7 mouse cellular contexts compared by ENCODE assay signal in genomic region chr11:121201436-121202198, GRCm38 (mm10). TPM values are rescaled to one million over a fixed set of nuclear protein-coding genes. Genes with fewer than 3 reads are reported as not detected.
A peak's percentile ranks its signal among the peaks of the same experiment; 100 is the strongest.
DNase-seq lines count a peak whose midpoint lies in the region; ATAC-seq and TF ChIP-seq lines count a peak whose summit lies in the region.

No protein-coding gene starts in this region.

- H3K4me3 ChIP-seq in CH12.LX (replicated peaks in 1 of 3; ENCODE audit: low read depth in 2 of 3, low read length in 2 of 3, poor library complexity in 1 of 3) = no peak overlapping the region

- TF ChIP-seq CTCF in CH12.LX (conservative IDR thresholded peaks at IDR 0.05 in 1 of 2, IDR thresholded peaks at IDR 0.05 in 1 of 2; ENCODE audit: low read depth in 2 of 2, low read length in 2 of 2) = peak; percentile 50 to 85

- dilution Hi-C loops in CH12.LX (cut with MboI; ENCODE audit: extremely low pct_ligation_motif_present, extremely low pct_unique_long_range_greater_than_20kb, low sequenced_read_pairs) = no loop called here

- no peak overlapping the region for H3K27ac ChIP-seq in CH12.LX (ENCODE audit: insufficient read depth, low read depth)

- peak; percentile 52 for DNase-seq in layer of hippocampus, adult 11-12 months (ENCODE audit: low spot score)
- DNase-seq in layer of hippocampus, adult 9-10 months (ENCODE audit: low spot score) = no peak
- DNase-seq in CH12.LX (ENCODE audit: extremely low read depth) (peak; percentile 72), MN1 (ENCODE audit: low spot score) (peak; percentile 87)
- DNase-seq in fibroblast of lung, adult 2 months (ENCODE audit: low read depth) = peak; percentile 36
- peak; percentile 34 for DNase-seq in mesoderm, embryonic 11.5 days (ENCODE audit: low read depth, low spot score)

- H3K9me3 ChIP-seq in CH12.LX (replicated peaks; ENCODE audit: low read length) = no peaks in the 10 kb centered on the region

- H3K36me3 ChIP-seq in CH12.LX (replicated peaks in 1 of 2; ENCODE audit: control insufficient read depth in 1 of 2, insufficient read depth in 1 of 2, low read length in 1 of 2) = peaks cover 0 to 4% of the 10 kb centered on the region in 2 experiments

- no peaks in the 10 kb centered on the region for H3K79me2 ChIP-seq in CH12.LX (replicated peaks; ENCODE audit: control insufficient read depth, extremely low read depth, insufficient read depth, poor library complexity, severe bottlenecking)

- no peak for ATAC-seq in erythroid progenitor cell, adult 5-6 weeks (replicated peaks; ENCODE audit: low FRiP score, poor library complexity, severe bottlenecking)

- in situ Hi-C loops in CH12.LX (cut with MboI; ENCODE audit: low pct_ligation_motif_present, low pct_unique_long_range_greater_than_20kb, low sequenced_read_pairs) = loop anchor here (5.0 kb wide), 1 partner anchor 139 kb away; the partner anchor contains the start of gene Sectm1b

- peak; percentile 83 for TF ChIP-seq RAD21 in CH12.LX (IDR thresholded peaks at IDR 0.05; ENCODE audit: low read depth, low read length)

- H3K9ac ChIP-seq in CH12.LX (ENCODE audit: insufficient read depth, low read depth) = no peak overlapping the region

- H3K4me2 ChIP-seq in CH12.LX (ENCODE audit: insufficient read depth, low read depth, poor library complexity, severe bottlenecking) = no peak overlapping the region

- no peaks in the 10 kb centered on the region for H3K27me3 ChIP-seq in CH12.LX (replicated peaks)

- TF ChIP-seq EP300 in CH12.LX (IDR thresholded peaks at IDR 0.05; ENCODE audit: low read length) = no peak

- peaks cover 4 to 19% of the 10 kb centered on the region in 2 experiments for H3K4me1 ChIP-seq in CH12.LX (ENCODE audit: control insufficient read depth in 1 of 2, insufficient read depth in 2 of 2)

- TF ChIP-seq POLR2A in CH12.LX (IDR thresholded peaks at IDR 0.05; ENCODE audit: low read depth, low read length) = no peak

TF ChIP-seq in CH12.LX, 34 proteins besides CTCF, POLR2A, EP300 and RAD21:
- TF ChIP-seq TBP (conservative IDR thresholded peaks at IDR 0.05; ENCODE audit: low read depth, low read length) (no peak), MYC (IDR thresholded peaks at IDR 0.05; ENCODE audit: low read depth, low read length) (peak; percentile 79), SMC3 (IDR thresholded peaks at IDR 0.05; ENCODE audit: low read depth, low read length) (peak; percentile 63), IRF4 (IDR thresholded peaks at IDR 0.05; ENCODE audit: low read depth, low read length) (peak; percentile 26; the same call in 1 of the 2 replicates), USF2 (conservative IDR thresholded peaks at IDR 0.05; ENCODE audit: low read depth, low read length) (no peak)

RNA-seq across cellular contexts. Expression of gene Hexdc, which starts 2.6 kb away (rescaled TPM):
- 9.1 and 10.6 TPM in 2 replicates for total RNA-seq in CH12.LX (2012; rRNA removed)
- total RNA-seq in CH12.LX (2014; rRNA removed) = 10.5 and 11.6 TPM in 2 replicates
- 8.8 and 12.0 TPM in 2 replicates for polyA plus RNA-seq in CH12.LX (2012; ENCODE audit: insufficient read length, low read depth)
- total RNA-seq in erythroid progenitor cell, adult 5-6 weeks (2015; ENCODE audit: low replicate concordance) = 0.42 and 0.72 TPM in 2 replicates
- total RNA-seq in erythroid progenitor cell, adult 5-6 weeks (2017; ENCODE audit: low replicate concordance) = 4.7 and 5.8 TPM in 2 replicates

RNA-seq across cellular contexts. Expression of gene Ogfod3, which starts 2.9 kb away (rescaled TPM):
- total RNA-seq in CH12.LX (2012; rRNA removed) (16.4 and 19.0 TPM in 2 replicates), CH12.LX (2014; rRNA removed) (10.3 and 13.7 TPM in 2 replicates)
- polyA plus RNA-seq in CH12.LX (2012; ENCODE audit: insufficient read length, low read depth) = 18.4 and 24.6 TPM in 2 replicates
- total RNA-seq in erythroid progenitor cell, adult 5-6 weeks (2015; ENCODE audit: low replicate concordance) = 4.3 and 8.4 TPM in 2 replicates
- total RNA-seq in erythroid progenitor cell, adult 5-6 weeks (2017; ENCODE audit: low replicate concordance) = 1.9 and 2.1 TPM in 2 replicates

RNA-seq across cellular contexts. Expression of gene Cybc1, which starts 27.5 kb away (rescaled TPM):
- total RNA-seq in CH12.LX (2012; rRNA removed) = 50.0 and 51.6 TPM in 2 replicates
- total RNA-seq in CH12.LX (2014; rRNA removed) = 60.3 and 60.9 TPM in 2 replicates
- polyA plus RNA-seq in CH12.LX (2012; ENCODE audit: insufficient read length, low read depth) = 52.9 and 57.4 TPM in 2 replicates
- total RNA-seq in erythroid progenitor cell, adult 5-6 weeks (2015; ENCODE audit: low replicate concordance) = 24.3 and 34.6 TPM in 2 replicates
- total RNA-seq in erythroid progenitor cell, adult 5-6 weeks (2017; ENCODE audit: low replicate concordance) = 27.3 and 47.9 TPM in 2 replicates

RNA-seq across cellular contexts. Expression of gene Narf, which starts 35.4 kb away (rescaled TPM):
- total RNA-seq in CH12.LX (2012; rRNA removed) = 15.6 and 26.2 TPM in 2 replicates
- 29.9 and 32.1 TPM in 2 replicates for total RNA-seq in CH12.LX (2014; rRNA removed)
- polyA plus RNA-seq in CH12.LX (2012; ENCODE audit: insufficient read length, low read depth) = 11.7 and 12.3 TPM in 2 replicates
- 109 and 126 TPM in 2 replicates for total RNA-seq in erythroid progenitor cell, adult 5-6 weeks (2015; ENCODE audit: low replicate concordance)
- total RNA-seq in erythroid progenitor cell, adult 5-6 weeks (2017; ENCODE audit: low replicate concordance) = 181 and 186 TPM in 2 replicates

RNA-seq across cellular contexts. Expression of gene Uts2r, which starts 41.5 kb away (rescaled TPM):
- total RNA-seq in CH12.LX (2012; rRNA removed) = not detected in 2 replicates
- not detected in 2 replicates for total RNA-seq in CH12.LX (2014; rRNA removed)
- not detected in 2 replicates for polyA plus RNA-seq in CH12.LX (2012; ENCODE audit: insufficient read length, low read depth)
- total RNA-seq in erythroid progenitor cell, adult 5-6 weeks (2015; ENCODE audit: low replicate concordance) = not detected in 2 replicates
- not detected in 2 replicates for total RNA-seq in erythroid progenitor cell, adult 5-6 weeks (2017; ENCODE audit: low replicate concordance)
